Mouse (Mus musculus): ENCODE measurements around the gene Tectb.
A peak's percentile ranks its signal among the peaks of the same experiment; 100 is the strongest.

The Tectb gene

DNA sequence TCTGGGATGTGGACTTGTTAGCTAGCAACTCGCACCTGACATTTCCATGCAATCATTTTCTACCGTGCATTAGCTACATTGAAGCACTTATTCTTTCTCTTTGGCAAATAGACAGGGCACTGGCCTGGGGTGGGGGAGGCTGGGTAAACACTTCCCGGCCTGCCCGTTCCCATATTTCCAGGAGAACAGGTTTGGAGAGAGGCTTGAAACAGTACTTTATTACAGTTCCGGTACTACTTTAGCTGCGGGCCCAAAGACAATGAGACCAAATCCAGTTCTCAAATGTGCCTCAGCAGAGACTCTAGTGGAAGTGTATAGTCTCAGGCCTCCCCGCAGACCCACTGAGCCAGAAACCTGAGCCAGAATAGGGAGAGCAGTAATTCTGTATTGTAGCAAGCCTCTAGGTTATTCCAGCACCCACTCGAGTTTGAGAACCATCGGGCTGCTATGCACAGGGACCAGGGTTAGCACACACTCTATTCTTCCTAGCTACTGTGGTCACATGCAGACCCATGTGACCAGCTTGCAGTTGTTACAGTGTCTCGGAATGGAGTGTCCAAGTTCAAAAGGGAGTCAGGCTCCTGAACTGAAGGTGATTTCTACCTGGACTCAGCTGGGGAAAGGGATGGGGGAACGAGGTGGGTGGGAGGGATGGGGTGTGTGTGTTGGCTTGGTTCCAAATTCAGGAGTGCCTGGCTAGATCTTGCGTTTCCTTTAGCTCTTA is 33.2 kb downstream of the Tectb start:
- no peak for DNase-seq

DNA sequence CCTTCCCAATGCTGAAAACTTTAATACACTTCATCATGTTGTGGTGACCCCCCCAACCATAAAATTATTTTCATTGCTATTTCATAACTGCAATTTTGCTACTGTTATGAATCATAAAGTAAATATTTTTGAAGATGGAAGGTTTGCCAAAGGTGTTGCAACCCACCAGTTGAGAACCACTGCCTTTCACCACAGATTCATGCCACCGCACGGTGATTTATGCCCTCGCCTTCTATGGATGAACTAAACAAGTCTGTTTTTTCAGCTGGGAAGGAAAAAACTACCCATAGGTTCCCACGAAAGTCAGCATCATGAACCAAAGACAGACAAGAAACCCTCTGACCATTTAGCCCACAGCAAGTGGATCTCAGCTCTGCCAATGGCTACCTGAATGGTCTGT is 36.3 kb downstream of the Tectb start:
- DNase-seq: no peak

- DNase-seq: no peak
These were observed 36.8 kb downstream of the Tectb start for GRCm38 (mm10) chr19:55217365-55217764.

GRCm38 (mm10) chr19:55218192-55218739 is 37.7 kb downstream of the Tectb start:
- peak; percentile 71 to 88 for DNase-seq

DNA sequence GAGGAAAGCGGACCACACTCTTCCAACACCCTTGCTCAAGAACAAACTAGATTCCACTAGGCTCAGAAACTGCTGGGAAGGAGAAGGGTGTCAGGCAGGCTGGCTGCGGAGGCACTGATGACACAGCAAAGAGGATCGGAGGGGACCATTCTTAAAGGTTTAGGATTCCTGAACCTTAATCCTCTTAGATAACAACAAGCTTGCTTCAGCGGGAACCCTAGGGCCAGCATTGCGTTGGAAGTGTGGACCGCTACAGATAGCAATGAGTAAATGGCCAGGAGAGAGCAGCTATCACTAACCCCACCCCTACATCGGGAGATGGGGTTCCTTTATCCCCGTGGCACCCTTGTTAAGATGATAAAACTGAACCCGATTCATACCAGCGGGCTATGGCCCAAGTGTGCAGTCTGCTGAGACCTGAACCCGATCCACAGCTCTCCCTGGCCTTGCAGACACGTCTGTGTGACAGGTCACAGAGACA is 38.2 kb downstream of the Tectb start:
- no peak for DNase-seq

GRCm38 (mm10) chr19:55219359-55219758 is 38.8 kb downstream of the Tectb start:
- peak; percentile 24 to 43 for DNase-seq

GRCm38 (mm10) chr19:55221208-55221607 is 40.7 kb downstream of the Tectb start:
- no peak for DNase-seq

- DNase-seq: no peak
These were observed 41.7 kb downstream of the Tectb start for GRCm38 (mm10) chr19:55222268-55222667.

DNA sequence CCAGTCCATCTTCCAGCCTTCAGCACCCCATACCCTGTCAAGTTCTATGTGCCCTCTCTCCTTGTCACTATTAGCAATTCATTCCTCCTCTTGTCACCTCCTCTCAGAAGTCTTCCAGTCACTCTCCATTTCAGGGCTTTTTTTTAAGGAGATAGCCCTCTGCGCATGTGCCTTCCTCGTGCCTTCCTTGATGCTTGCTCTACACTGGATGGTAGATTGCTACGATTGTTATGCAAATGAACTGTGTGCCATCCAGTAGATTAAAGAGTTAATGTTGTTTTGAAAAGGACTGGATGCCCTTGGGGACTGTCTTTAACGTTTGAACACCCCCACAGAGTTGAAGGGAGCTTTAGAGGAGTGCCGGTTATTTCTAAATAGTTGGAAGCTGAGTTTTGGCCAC is 46.1 kb downstream of the Tectb start:
- no peak for DNase-seq

DNA sequence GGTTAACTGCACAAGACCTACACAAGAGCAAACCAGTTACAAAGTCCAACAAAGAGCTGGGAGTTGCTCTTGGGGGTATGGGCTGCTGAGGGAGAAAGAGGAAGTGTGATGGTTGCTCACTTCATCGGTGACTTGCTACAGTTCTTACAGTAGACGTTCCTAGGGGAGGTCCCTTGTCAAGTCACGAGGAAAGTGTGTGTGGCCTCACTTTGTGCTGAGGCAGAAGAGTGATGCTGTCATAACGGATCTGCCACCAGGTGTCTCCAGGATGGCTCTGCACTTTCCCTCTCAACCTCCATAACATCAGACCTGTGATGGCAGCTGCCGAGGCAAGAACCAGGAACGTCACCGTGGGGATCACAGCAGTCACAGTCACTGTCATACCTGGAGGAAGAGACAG is 46.6 kb downstream of the Tectb start:
- no peak for DNase-seq

DNA sequence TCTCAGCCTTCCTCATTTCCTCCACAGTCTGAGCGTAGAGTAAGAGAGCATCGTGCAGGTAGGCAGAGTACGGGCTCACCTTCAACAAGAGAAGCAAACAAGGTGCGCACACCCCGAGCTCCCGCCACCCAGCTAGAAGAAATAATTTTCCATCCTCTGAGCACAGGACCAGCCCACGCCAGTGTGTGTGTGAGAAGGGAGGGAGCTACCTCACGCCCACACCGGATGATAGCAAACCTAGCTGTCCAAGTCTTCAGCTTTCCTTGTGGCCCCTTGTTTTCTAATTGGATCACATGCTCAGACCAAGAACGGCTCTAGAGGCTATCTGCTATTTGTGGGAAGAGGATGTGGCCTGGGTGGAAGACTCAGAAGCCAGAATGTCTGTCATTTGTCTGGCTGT is 50.5 kb downstream of the Tectb start:
- DNase-seq: no peak

DNA sequence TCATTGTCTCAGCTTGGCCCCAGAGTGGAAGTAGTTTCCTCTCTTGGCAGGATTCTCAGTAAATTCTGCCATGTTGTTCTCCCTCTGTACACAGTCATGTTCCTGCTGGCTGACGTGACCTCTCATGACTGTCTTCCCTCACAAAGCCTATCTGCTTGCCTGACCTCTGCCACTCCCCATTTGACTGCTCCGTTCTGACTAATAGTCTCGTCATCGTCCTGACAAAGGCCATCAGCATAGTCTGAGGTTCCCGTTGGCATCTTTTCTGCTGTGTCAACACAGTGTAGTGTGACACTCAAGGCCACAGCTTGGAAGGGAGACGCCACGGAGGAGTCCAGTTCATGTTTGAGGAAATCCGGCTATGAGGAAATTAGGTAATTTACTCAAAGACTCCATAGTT is 51.6 kb downstream of the Tectb start:
- no peak for DNase-seq

DNA sequence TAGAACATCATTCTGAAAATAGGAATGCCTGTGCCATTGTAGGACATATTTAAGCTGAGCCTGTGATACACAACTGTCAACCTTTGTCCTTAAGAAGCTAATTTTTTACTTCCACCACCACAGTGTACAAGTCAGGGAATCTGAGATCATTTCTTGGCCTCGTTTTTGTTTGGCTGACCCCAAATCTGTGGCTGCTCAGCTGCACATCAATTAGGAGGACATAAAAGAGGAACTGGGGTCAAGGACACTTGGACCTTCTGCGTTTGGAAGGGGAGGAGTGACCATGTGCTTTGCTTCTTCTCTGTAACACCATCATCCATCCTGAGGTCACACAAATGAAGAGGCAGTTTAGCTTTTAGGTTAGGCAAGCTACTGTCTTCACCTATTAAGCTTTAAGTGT is 55.5 kb downstream of the Tectb start:
- peak; percentile 42 to 66 for DNase-seq

GRCm38 (mm10) chr19:55236564-55236963 is 56.0 kb downstream of the Tectb start:
- no peak for DNase-seq

DNA sequence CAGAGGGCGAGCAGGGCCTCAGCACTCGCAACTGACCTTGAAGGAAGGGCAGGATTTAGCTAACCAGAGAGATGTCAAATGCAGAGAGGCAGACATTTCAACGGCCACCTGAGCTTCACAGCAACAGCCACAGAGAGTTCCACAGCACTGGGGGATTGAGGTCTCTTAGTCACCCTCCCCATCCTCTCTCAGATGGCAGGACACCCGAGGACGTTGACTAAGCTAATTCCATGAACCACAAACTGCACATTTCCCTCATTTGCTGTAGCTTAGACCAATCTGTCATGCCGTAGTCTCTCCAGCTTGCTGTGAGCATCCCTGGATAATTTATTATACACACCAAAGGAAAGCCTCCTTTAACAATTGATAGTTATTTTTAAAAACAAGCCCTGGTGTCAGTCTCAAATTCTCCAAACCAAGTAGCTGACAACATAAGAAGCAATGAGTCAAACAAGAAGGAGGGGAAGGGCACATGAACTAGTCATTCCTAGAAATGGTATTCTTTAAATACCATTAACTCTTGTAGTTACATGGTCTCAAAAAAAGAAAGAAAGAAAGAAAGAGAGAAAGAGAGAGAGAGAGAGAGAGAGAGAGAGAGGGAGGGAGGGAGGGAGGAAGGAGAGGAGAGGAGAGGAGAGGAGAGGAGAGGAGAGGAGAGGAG is 59.4 kb downstream of the Tectb start:
- no peak for DNase-seq

DNA sequence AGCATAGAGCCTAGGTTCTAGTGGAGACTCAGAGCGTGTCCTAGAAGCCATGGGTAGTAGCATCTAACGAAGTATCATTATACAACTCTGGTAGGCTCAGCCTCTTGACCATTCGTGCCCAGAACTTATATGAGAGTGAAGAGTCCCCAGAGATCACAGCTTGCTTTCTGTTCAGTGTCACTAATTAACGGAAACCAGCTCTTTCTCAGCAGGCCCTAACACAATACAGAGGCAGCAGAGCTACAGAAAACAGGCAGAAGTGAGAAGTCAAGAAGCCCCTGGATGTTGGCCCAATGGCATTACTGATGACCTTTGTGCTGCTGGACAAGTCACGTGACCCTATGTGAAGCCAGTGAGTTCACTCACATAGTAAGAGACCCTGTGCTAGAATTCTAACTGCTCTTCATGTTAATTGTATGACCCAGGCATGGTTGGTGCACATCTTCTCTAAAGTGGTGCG is 60.7 kb downstream of the Tectb start, which contains the start of gene Gucy2g:
Gene Gucy2g (minus strand): TSS at position 51 of the 460 bp plus-strand sequence.
- DNase-seq: no peak

DNA sequence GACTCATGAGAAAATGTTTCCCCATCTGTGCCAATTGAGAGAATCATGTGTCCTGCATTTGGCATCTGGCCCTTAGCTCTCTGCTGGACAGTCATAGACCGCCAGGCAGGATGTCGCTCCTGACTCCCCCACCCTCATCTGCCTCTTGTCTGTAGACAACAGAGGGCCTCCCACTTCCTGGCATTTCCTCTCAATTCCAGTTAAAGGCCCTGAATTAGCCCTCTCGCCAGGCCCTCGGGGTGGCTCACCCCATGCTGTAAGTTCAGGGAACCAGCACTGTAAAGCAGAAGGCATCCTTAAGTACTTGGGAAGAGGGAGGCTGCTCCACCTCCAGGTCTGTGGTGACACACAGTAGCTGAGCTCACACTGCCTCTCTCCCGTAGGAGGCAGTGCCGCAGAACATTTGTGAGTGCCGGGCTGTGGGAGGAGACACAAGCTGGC is 64.3 kb downstream of the Tectb start:
- peak; percentile 58 to 67 for DNase-seq
